Mouse (Mus musculus): ENCODE results near the gene Tmem270. TPM values are rescaled to one million over a fixed set of nuclear protein-coding genes. Genes with fewer than 3 reads are reported as not detected.
A peak's percentile ranks its signal among the peaks of the same experiment; 100 is the strongest.
"Not testable (repeated sequence)": the region's sequence is repeated elsewhere in the genome, so short reads cannot be mapped to it uniquely, and the experiment has no call there.

Tmem270 gene
- not detected in 2 replicates for polyA plus RNA-seq (2012; rRNA removed)

DNA sequence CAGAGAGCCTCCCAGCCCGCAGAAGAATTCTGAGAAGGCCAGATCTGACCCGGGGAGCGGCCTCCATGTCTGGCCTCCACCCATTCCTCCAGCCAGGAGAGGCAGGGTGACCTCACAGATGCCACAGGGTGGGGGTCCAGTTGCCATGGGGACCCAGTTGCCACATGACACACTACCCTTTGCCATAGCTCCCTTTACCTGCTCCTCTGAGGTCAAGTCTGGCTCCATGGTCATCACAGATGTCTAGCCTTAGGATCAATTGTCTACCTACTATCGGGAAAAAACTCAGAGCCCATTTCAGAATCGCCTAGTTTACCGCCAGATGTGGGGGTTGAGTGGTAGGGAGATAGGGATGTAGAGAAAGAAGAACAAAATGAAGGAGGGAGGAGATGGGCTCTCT lies at the start of gene Tmem270:
Gene Tmem270, minus strand, starts transcription at position 101 of the 400 bp plus-strand sequence.
- DNase-seq (ENCODE audit: low spot score) = no peak

- DNase-seq (ENCODE audit: low spot score) = no peak
Observed at GRCm38 (mm10) chr5:134955491-134955890, 49.0 kb upstream of the Tmem270 start.

- peak; percentile 39 for DNase-seq (ENCODE audit: low spot score)
Observed at GRCm38 (mm10) chr5:134951053-134951884, 44.7 kb upstream of the Tmem270 start.

- no peak for DNase-seq (ENCODE audit: low spot score)
Observed at GRCm38 (mm10) chr5:134948085-134948439, 41.5 kb upstream of the Tmem270 start.

DNA sequence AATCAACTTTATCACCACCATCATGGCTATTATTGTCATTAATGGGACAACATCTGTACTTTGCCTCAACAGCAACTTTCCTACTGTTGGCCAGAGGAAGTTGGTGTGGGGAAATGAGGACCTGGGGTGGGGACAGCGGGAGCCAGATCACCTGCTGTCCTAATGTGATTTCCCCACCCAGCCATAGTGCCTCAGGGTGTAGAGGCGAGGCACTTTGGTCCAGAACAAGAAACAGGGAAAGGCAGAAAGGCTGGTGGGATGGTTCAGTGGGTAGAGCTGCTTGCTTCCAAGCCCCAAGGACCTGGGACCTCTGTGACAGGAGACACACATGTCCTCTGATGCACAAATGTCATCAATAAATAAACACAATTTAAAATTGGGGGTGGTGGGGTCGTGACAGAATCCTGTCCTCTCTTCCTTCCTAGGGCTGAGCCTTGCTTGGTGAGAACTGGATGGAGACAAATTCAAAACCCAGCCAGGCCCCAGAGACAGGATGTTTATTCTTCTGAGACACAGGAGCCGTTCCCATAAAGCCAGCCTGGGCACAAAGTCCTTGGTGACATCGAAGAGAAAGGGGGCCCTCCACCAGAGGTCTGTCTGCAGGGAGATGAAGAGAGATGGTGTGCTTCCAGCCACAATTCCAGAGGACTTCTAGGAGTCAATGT lies 41.0 kb upstream of the Tmem270 start:
- no peak for DNase-seq (ENCODE audit: low spot score)

DNA sequence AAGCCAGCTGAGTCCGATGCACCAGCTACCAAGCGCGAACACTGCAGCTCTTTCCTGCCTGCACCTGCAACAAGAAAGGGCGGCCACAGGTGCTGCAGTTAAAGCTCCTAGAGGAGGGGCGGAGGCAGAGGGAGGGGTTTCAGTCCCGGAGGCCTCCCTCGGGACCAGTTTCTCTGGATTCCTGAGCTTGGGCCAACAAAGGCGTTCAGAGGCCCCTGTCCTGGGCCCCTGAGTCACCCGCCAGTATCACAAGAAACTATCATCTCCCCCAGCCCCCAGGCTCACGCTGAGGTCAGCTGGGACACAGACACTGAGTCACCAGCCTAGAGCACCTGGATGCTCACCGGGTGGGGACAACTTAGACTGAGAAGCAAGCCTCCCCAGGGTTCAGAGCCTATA lies 40.3 kb upstream of the Tmem270 start, which contains the start of gene Cldn4:
Gene Cldn4, minus strand, starts transcription at position 78 of the 399 bp plus-strand sequence.
- DNase-seq (ENCODE audit: low spot score) = peak; percentile 86

DNA sequence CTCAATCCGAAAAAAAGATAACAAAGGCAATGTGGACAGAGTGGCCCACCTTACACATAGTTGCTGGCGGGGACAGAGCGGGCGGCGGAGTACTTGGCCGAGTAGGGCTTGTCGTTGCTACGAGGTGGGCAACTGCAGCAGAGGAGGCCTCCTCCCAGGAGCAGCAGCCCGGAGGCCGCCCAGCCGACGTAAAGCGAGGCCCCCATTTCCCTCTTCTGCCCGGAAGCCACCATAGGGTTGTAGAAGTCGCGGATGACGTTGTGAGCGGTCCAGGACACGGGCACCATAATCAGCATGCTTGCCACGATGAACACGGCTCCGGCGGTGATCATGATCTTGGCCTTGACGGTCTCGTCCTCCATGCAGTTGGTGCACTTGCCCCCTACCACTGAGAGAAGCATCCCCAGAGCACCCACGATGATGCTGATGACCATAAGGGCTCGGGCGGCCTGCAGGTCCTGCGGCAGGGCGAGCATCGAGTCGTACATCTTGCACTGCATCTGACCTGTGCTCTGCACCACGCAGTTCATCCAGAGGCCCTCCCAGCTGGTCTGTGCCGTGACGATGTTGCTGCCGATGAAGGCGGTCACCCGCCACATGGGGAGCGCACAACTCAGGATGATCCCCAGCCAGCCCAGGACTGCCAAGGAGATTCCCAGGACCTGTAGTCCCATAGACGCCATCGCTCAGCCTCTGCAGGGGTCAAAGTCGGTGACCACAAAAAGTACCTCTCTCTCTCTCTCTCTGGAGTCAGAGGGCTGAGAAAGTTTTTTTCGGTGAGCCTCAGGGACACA lies 39.7 kb upstream of the Tmem270 start:
- peak; percentile 36 for DNase-seq (ENCODE audit: low spot score)

DNA sequence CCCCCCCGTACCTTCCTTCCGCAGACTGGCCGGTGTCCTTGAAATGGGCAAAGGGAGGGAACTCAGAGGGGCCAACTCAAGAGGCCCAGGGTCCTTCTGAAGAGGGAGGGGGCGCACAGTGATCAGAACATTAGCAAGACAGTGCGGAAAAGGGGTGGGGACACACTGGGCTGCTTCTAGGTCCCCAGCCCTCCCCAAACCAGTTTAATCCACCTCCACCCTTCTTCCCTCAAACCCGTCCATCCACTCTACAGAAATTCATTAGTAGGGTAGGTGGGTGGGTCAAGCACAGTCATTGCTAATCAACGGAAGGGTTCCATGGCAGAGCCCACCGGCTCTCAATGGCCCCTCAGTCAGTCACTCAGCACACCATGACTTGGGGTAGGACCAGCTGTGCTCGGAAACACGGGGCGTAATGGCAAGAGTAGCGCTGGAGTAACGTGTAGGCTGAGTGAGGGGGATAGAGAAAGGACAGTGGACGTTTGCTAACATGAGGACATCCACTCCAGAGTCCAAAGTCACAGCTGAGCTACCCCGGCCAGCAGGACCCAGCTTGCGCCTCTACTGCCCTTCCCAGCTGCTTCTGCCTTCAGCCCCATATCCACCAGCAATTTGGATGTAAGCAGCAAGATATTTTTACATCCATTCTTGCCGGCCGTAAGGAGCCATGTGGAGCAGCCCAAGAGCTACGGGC lies 38.9 kb upstream of the Tmem270 start:
- no peak for DNase-seq (ENCODE audit: low spot score)

DNA sequence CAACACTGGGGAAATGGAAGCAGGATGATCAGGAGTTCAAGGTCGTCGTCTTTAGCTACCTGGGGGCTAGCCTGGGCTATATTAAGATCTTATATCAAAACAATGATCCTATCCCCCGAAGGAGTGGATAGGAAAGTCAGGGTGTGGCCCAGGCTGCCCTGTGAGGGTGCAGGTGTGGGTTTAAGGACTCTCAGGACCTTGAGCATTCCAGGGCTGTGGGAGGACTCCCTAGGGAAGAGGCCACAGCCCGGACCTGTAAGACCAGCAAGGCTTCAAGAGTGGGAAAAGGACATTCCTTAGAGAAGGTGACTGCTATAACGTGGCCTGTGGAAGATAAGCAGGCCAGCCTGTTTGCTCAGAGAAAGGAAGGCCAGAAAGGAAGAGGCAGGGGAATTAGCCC lies 37.6 kb upstream of the Tmem270 start:
- no peak for DNase-seq (ENCODE audit: low spot score)

DNA sequence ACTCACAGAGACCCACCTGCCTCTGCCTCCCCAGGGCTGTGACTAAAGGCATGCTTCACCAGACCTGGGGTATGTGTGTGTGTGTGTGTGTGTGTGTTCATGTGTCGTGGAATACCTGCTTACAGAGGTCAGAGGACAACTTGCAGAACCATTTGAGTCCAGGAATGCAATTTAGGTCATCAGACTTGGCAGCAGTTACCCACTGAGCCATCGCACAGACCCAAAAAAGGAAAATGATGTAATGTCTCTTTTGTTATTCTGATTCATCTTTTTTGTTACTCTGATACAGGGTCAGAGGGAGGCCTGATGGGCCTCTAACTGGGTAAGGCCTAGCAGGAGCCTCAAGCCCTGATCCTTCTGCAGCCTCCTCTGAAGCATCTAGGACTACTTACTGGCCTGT lies 36.2 kb upstream of the Tmem270 start:
- DNase-seq (ENCODE audit: low spot score) = no peak

GRCm38 (mm10) chr5:134941472-134942209 lies 35.1 kb upstream of the Tmem270 start:
- DNase-seq (ENCODE audit: low spot score) = no peak

- DNase-seq (ENCODE audit: low spot score) = not testable (repeated sequence)
Observed at GRCm38 (mm10) chr5:134939554-134939953, 33.0 kb upstream of the Tmem270 start.

GRCm38 (mm10) chr5:134939069-134939468 lies 32.5 kb upstream of the Tmem270 start:
- no peak for DNase-seq (ENCODE audit: low spot score)

DNA sequence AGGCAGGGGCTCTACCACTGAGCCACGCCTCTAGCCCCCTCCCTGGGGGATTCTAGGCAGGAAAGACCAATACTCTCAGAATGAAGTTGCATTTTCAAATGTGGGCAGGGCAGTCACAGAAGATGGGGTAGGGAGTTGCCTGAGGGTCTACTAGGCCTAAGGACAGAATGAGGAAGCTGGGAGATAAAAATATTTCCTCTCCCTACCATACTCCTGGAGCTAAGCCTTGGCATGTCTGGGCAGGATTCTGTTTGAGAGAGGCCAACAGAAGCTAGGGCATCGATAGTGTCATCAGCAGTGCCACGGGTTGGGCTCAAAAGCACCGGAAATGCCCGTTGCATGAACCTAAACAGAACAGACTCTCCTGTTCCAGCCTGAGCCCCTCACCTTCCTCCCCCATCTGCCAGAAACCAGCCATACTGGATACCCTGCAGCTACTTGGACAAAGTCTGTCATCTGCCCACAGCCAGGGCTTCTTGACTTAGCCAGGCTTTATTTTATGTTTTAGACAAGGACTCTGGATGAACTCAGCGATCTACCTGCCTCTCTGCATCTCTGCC lies 30.2 kb upstream of the Tmem270 start:
- no peak for DNase-seq (ENCODE audit: low spot score)

DNA sequence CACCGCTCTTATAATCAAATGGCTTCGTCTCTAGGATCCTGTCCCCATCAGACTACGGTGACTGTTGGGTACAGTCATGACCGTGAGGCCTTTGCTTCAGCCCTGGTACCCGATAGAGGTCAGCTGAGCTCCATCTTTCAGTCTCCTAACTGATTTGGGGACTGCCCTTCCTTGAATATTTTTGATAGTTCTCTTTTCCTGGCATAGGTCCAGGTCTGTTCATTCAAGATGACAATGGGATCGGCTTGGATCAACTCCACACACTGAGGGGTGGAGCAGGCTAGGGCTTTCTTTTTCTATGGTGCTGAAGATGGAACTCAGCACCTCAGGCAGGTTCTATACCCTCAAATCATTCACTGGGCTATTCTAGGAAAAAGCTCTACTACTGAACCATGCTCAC lies 29.5 kb upstream of the Tmem270 start:
- no peak for DNase-seq (ENCODE audit: low spot score)

- no peak for DNase-seq (ENCODE audit: low spot score)
Observed at GRCm38 (mm10) chr5:134934666-134935065, 28.1 kb upstream of the Tmem270 start.

- not testable (repeated sequence) for DNase-seq (ENCODE audit: low spot score)
Observed at GRCm38 (mm10) chr5:134933686-134934085, 27.2 kb upstream of the Tmem270 start.

DNA sequence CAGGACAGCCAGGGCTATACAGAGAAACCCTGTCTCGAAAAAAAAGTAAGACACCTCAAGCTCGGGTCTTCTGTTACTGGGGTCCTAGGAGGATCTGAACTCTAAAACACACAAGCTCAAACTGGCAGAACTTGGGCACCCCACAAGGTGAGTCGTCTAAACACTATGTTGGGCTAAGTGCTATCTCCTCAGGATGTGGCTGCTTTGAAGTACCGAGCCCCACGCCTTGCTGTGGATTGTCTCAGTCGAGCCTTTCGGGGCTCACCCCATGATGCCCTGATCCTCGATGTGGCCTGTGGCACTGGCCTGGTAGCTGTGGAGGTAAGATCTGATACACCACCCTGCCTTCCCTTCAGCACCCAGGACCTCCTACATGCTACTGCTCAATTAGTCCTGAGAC lies 26.7 kb upstream of the Tmem270 start:
- no peak for DNase-seq (ENCODE audit: low spot score)

DNA sequence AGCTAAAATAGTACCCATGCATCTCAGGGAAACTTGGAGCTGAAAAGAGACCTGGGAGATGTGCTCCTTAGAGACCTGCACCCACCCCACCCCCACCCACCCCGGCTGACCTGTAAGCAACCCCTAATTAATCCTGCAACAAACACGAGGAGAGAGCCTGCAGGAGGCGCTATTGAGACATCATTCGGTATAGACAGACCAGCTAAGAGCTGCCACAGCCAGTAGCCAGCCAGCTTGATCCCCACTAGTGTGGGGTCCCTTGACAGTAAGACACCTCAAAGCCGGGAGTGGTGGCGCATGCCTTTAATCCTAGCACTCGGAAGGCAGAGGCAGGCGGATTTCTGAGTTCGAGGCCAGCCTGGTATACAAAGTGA lies 26.4 kb upstream of the Tmem270 start:
- DNase-seq (ENCODE audit: low spot score) = peak; percentile 44

GRCm38 (mm10) chr5:134932179-134932902 lies 25.8 kb upstream of the Tmem270 start, which contains the start of gene Mettl27:
Gene Mettl27, plus strand, starts transcription at chr5:134932368.
- peak; percentile 75 for DNase-seq (ENCODE audit: low spot score)

Measured in urinary bladder, adult 2 months (tissue).